Mouse (Mus musculus): Measurements from ENCODE around the gene Xylt1.

Xylt1 gene

GRCm38 (mm10) chr7:117594191-117594590, 213.4 kb downstream of the Xylt1 start:
- in situ Hi-C loops (cut with MseI, MboI): no loop called here

DNA sequence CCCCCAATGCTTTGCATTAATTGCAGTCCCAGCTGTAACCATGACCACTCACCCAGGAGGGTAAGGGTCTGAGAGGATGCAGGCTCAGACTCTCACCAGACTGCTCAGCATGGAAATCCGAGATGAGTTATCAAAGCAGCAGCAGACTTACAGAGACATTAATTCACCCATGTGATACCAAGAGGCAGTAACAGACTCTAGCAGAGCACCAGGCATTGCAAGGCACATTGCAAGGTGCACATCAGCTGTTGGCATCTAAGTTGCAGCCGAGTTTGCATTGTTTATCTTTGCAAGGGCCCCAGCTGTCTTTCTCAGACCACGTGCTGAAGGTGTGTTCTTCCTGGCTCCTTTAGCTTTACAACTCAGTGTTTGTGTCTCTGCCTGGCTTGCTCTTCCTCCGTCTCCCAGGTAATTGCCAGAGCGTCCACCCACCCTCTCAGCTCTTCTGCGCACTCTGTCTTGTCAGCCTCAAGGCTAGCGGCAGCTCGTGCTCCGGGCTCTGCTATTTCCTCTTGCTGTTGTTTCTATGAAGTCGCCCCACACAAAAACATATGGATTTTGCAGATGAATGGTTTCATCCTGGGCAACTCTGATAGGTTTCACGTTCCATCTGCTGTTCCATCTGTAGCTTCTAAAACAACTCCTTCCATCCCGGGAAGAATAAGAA, 214.4 kb downstream of the Xylt1 start:
- in situ Hi-C loops (cut with MseI, MboI): no loop called here

GRCm38 (mm10) chr7:117600443-117600842, 219.7 kb downstream of the Xylt1 start:
- in situ Hi-C loops (cut with MseI, MboI): no loop called here

DNA sequence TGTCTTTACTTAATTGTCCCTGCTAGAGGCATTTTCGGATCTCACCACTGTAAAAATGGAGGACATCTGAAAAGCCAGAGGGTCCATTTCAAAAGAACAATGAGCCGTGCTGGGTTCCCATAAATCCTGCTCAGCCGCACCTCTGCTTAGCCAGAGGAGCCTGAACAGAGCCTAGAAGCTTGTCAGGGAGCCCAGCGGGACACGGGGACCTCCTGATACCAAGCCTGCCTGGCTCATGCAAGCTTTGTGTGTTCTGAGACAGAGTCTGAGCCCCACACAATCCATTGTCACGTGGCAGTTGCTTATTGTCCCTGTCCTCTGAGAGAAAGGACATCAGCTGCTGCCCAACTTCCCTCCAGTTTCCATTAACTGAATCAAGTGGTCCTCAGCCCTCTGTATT, 229.7 kb downstream of the Xylt1 start:
- in situ Hi-C loops (cut with MseI, MboI): no loop called here

GRCm38 (mm10) chr7:117612788-117613473, 232.2 kb downstream of the Xylt1 start:
- in situ Hi-C loops (cut with MseI, MboI): no loop called here

DNA sequence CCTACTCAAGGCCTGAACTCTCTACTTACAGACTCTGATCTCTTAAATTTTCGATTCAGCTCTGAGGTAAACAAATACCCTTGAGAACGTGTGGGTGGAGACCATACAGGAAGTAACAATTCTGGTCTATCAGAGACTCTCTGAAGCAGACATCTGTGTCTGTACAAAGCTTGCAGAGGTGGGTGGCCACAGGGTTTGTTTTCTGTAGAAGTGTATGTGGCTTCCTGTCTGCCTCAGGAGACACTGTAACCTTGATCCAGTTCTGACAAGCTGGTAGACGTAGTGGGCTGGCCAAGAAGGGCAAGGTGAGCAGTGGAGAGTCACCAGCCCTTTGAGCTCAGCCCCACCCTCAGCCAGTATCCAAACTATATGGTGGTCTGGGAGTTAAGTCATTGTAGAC, 233.0 kb downstream of the Xylt1 start:
- in situ Hi-C loops (cut with MseI, MboI): no loop called here

- in situ Hi-C loops (cut with MseI, MboI): no loop called here
These were observed 233.6 kb downstream of the Xylt1 start for GRCm38 (mm10) chr7:117614346-117614745.

DNA sequence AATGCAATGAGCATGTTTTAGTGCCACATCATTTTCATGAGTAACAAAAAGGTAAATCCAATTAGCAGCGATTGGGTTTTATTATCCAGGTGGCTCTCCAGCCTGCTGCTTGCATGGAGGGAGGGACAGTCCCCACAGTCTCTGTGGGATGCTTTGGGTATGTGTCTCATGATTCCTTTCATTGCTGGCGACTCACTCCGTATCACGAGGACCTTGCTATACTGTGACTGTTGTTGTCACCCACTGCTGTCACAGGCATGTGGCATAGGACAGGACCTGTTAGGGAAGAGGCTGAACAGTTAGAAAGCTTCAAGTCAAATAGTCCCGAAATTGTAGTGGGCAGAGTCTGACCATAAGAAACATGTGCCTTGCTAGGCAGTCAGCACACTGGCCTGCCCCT, 234.1 kb downstream of the Xylt1 start:
- in situ Hi-C loops (cut with MseI, MboI): no loop called here

DNA sequence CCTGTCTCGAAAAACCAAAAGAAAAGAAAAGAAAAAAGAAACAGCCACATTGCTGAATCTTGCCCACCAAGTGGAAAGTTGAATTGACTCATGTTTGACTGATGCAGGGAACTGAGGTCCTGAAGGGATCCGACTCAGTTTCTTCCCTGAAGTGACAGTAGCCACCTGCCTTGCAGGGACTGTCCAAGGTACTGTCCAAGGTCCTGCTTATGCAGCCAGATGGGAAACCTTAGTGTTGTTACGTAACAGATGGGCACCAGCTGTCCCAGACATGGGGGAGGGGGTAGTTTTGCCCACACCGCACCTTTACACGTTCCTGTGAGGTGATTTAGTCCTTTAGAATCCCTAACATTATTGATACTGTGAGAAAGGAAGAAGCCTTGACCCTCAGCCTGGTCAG, 235.5 kb downstream of the Xylt1 start:
- in situ Hi-C loops (cut with MseI, MboI): no loop called here

DNA sequence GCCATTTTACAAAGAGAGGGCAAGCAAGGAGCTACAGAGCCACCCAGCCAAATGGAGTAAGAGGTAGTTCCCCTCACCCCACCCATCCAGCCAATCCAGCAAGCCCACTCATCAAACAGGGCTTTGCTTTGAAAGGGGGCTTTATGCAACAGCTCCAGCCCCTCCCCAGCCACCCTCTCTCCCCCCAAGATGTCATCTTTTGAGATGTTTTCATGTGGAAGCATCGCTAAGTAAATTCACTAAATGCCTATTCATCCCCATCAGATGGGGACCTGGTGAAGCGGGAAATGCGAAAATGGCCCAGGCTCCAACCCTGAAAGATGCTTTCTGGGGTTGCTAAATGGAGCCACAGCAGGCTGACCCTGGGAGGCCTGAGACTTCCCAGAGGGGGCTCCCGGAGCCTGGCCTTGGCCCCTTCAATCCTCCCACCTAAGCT, 238.0 kb downstream of the Xylt1 start:
- in situ Hi-C loops (cut with MseI, MboI): no loop called here

DNA sequence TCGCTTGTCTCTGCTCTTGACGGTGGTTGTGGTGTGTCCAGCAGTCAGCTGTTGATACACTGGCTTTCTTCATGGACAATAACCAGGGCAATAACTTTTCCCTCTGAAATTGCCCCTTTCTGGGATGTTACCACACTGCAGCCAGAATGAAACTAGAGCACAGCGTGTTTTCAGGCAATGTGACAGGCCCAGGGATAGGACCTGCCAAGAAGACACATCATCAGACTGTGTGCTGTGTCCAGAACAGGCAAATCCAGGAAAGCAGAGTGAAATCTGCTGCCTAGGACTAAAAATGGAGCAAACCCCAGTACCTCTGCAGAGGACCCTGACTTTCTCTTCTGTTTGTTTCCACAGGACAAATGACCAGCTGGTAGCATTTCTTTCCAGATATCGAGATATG, 240.8 kb downstream of the Xylt1 start:
- in situ Hi-C loops (cut with MseI, MboI): loop anchor here in 1 of 2 experiments (10.0 kb wide), 1 partner anchor 237 kb away; the partner anchor contains the start of gene Xylt1

- in situ Hi-C loops (cut with MseI, MboI): loop anchor here in 1 of 2 experiments (10.0 kb wide), 1 partner anchor 238 kb away; the partner anchor contains the start of gene Xylt1
These were observed 242.0 kb downstream of the Xylt1 start for GRCm38 (mm10) chr7:117622769-117623168.

DNA sequence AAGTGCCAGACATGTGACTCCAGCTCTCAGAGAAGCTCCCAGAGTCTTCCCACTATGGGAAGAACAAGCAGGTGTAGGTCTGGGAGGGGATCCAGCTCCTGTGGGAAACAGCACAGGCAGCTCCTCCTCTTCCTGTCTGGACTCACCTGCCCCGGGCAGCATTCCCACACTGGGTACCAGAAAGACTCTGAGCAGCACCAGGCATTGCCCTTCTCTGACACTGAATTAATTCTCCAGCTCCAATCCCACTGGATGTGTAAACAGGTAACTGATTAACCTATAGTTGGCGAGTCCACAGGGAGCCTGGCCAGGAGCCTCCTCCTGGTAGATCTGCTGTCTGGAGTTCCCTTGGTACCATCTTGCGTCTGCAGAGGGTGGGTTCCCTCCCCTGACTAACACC, 248.0 kb downstream of the Xylt1 start:
- in situ Hi-C loops (cut with MseI, MboI): loop anchor here in 1 of 2 experiments (10.0 kb wide), 1 partner anchor 244 kb away; the partner anchor contains the start of gene Xylt1

GRCm38 (mm10) chr7:117630657-117631056, 249.9 kb downstream of the Xylt1 start:
- in situ Hi-C loops (cut with MseI, MboI): no loop called here

- in situ Hi-C loops (cut with MseI, MboI): no loop called here
These were observed 254.8 kb downstream of the Xylt1 start for GRCm38 (mm10) chr7:117635584-117635983.

DNA sequence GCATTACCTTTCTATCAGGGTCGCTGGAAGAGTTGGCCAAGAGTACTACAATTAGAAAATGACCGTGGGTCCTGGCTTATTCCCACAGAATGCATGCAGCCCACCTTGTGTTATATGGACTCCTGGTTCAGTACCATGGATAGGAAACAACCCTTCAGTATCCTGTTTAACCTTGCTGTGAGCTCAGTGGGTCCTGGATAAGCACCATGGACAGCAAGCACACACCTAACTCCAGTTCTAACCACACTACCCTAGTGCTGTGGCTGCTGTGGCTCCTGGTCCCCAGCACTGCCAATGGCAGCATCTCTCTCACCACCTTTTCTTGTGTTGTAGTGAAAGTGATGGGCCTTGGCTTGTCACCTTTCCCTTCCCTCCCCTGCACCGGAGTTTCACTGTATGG, 255.9 kb downstream of the Xylt1 start:
- in situ Hi-C loops (cut with MseI, MboI): no loop called here

DNA sequence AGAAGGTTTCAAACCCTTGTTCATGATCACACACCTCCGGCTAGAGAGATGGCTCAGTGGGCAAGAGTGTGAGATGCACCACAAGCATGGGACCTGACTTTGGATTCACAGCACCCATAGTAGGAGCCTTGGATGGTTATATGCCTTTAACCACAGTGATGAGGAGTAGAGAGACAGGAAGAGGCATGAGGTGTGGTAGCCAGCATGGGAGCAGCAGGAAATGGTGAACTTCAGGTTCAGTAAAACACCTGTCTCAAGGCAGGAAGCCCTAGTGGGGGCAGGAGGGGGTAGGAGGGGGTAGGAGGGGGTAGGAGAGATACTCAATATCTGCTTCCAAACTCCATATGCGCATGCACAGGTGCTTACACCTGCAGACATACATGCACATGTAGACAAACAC, 257.2 kb downstream of the Xylt1 start:
- in situ Hi-C loops (cut with MseI, MboI): no loop called here

DNA sequence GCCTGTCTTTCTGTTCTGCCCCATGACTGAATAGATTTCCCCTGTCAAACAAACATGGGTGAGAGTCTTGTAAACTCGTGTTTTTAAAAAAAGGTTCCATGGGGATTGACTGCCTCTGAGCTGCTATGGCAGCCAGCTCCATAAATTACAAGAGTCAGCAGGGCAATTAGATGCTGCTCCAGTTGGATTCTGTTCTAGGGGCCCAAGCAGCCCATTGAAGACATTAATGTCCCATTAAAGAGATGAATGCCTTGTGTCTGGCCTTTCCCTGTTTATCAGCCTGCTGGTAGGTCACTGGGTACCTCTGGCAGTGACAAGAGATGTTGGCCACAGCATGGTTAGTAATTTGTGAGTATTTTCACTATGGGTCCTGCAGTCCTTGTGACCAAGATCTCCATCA, 271.9 kb downstream of the Xylt1 start:
- in situ Hi-C loops (cut with MseI, MboI): no loop called here

DNA sequence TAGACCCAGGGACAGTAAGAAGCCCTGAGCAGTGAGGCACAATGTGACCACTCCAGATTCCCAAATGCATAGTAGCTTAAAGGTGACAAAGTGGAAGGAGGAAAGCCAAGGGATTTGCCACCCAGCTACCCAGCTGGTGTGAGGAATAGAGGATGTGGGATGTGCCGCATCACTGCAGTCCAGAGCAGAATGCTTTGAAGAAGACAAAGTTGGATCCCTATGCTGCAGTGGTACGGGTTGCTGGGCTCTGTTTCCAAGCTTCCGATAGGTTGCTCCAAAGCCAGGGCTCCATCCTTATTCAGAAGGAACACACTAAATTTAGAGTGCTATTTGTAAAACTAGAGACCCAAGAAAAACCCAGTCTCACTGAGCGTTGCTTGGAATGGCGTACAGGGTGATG, 275.0 kb downstream of the Xylt1 start:
- in situ Hi-C loops (cut with MseI, MboI): no loop called here

DNA sequence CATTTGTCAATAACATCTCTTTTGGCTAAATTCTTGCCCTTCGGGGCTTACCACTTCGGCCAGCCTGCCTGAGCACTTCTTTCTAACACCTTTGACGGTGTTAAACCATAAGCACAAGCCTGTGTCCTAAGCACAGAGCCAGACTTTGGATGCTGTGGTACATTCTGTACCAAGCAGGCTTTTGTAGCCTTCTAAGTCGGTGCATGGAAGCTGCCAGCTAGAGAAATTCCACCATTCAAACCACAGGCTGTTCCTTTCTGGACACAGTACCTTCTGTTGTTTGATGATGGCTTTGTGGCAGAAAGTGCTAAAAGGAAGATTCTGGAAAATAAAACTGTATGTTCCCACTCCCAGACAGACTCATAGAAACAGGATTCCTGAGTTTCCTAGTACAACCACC, 277.4 kb downstream of the Xylt1 start:
- in situ Hi-C loops (cut with MseI, MboI): no loop called here

- in situ Hi-C loops (cut with MseI, MboI): no loop called here
These were observed 278.0 kb downstream of the Xylt1 start for GRCm38 (mm10) chr7:117658739-117659138.

GRCm38 (mm10) chr7:117667286-117667685, 286.5 kb downstream of the Xylt1 start:
- in situ Hi-C loops (cut with MseI, MboI): no loop called here

- in situ Hi-C loops (cut with MseI, MboI): no loop called here
These were observed 287.4 kb downstream of the Xylt1 start for GRCm38 (mm10) chr7:117668226-117668625.
